Mouse (Mus musculus): Measurements from ENCODE around the gene Aacs.

DNA sequence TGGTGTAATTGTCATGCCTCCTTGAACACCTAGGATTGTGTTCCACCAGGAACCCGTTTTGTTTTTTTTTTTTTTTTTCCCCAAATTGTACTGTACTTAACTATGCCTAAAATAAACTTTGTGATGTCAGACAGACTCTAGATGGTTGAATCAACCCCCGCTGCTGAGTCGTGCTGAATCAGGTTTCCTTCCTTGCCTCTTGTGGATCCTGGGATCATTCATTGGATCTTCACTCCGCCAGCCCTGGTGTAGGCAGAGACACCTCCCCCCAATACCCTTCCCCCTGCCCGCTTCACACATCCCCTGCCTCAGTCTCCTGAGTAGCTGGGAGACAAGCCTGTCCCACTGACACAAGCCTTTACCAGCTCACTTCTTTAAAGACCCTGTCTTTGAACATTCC is 26.3 kb upstream of the Aacs start:
- TF ChIP-seq CTCF (conservative IDR thresholded peaks at IDR 0.05 in 1 of 2, IDR thresholded peaks at IDR 0.05 in 1 of 2; ENCODE audit: low read depth in 2 of 2, low read length in 2 of 2) (no peak), POLR2A (IDR thresholded peaks at IDR 0.05; ENCODE audit: low read depth, low read length) (no peak), TCF12 (IDR thresholded peaks at IDR 0.05; ENCODE audit: low read depth, low read length) (no peak), HCFC1 (IDR thresholded peaks at IDR 0.05; ENCODE audit: low read depth, low read length) (no peak), USF1 (IDR thresholded peaks at IDR 0.05; ENCODE audit: low read depth, low read length) (no peak), MAZ (IDR thresholded peaks at IDR 0.05; ENCODE audit: low read depth, low read length) (no peak), E2F4 (IDR thresholded peaks at IDR 0.05; ENCODE audit: insufficient replicate concordance, low read depth, low read length) (no peak), USF2 (conservative IDR thresholded peaks at IDR 0.05; ENCODE audit: low read depth, low read length) (no peak), SIN3A (IDR thresholded peaks at IDR 0.05; ENCODE audit: low read length) (no peak)
